Mouse (Mus musculus): ENCODE measurements at regions not wholly inside any gene's neighbourhood (a gene's known extent, or its start where the extent isn't known, plus 50 kb on each side); places are given as distances from the start of the nearest gene placed in this dataset.

DNA sequence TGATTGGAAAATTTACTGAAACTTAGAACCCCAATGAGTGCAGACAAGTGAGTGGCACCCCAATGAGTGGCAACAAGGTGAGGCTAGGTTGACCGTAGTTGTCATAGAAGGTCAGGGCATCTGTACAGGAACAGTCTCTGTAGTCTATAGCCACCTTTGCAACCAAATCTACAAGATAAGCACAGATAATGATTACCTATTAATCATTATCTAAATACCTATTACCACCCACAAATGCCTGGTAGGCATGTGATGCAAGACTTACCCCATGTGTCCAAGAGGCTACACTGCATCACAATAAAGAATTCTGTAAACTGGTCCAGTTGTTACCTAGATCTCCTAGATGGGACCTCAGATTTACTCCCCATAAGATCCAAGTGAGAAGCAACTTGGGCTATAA is 778.7 kb downstream of the Cntnap5b start:
- no peak for DNase-seq
- intact Hi-C loops (cut with DNase I) = no loop called here

DNA sequence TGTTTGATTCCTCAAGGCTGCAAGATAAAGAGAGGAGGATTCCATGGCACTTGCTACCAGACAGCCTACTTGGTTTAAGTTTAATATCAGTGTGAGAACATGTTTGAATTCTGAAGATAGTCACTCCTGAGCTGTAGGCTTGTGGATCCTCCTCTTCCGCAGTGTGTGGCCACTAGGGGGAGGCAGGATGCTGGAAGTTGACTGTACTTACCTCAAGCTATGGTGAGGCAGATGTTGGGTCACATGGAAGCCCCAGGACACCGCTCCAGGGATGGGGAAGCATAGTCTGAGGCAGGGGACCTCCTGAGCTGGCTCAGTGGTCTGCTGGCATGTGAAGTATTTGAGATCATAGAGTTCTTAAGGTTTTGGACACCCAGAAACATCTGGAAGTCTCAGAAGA is 784.4 kb downstream of the Cntnap5b start:
- DNase-seq = peak; percentile 1 to 18
- intact Hi-C loops (cut with DNase I) = no loop called here

Data from heart, postnatal 14 days (tissue).